Mouse (Mus musculus) heart, embryonic 10.5 days (tissue): ENCODE measurements around the gene Emc9. TPM values are rescaled to one million over a fixed set of nuclear protein-coding genes. Genes with fewer than 3 reads are reported as not detected.
A peak's percentile ranks its signal among the peaks of the same experiment; 100 is the strongest.

Experiments used
- DNase-seq: peaks from one replicate; pipeline ENCODE4 v3.0.0-alpha.2; 2017; ENCODE audit warnings: low spot score
- H3K27ac ChIP-seq: fragments of 300-500 bp; sonication (generic); 2 replicates; pipeline ENCODE4 v1.5.1; 2016; ENCODE audit warnings: mild to moderate bottlenecking
- H3K27me3 ChIP-seq: fragments of 300-500 bp; sonication (generic); 2 replicates; pipeline ENCODE4 v1.6.1; 2016; ENCODE audit warnings: mild to moderate bottlenecking; ENCODE audit not compliant: poor library complexity, insufficient read depth, severe bottlenecking
- H3K36me3 ChIP-seq: fragments of 300-500 bp; sonication (generic); 2 replicates; pipeline ENCODE4 v1.6.1; 2016; ENCODE audit warnings: mild to moderate bottlenecking, moderate library complexity
- H3K4me1 ChIP-seq: fragments of 300-500 bp; sonication (generic); 2 replicates; pipeline ENCODE4 v1.6.1; 2016; ENCODE audit warnings: mild to moderate bottlenecking
- H3K4me3 ChIP-seq: fragments of 300-500 bp; sonication (generic); 2 replicates; pipeline ENCODE4 v1.5.1; 2016; ENCODE audit warnings: mild to moderate bottlenecking, moderate library complexity
- H3K9me3 ChIP-seq: fragments of 300-500 bp; sonication (generic); 2 replicates; pipeline ENCODE4 v1.6.1; 2016; ENCODE audit warnings: mild to moderate bottlenecking, moderate library complexity
- WGBS: fragments of 180-500 bp; shearing (Covaris S2); methylation state at CpG from one replicate; pipeline ENCODE4 v1.1.7; 2016; 5-methylcytosine and 5-hydroxymethylcytosine counted together
- polyA plus RNA-seq: library from polyadenylated mRNA; unstranded; fragments of >200 nt; fragmentation: Nextera tagmentation; extraction: Ambion mirVana; gene quantifications from 2 replicates; pipeline ENCODE4 v1.2.1, GENCODE M21; 2016

The Emc9 gene
- polyA plus RNA-seq, 1 experiment from 2014 or later: 17.1 TPM

GRCm38 (mm10) chr14:55585566-55585960 lies 461 bp upstream of the Emc9 start:
- H3K9me3 ChIP-seq: no peaks in the 10 kb centered on the region
- peak overlapping the region; percentile 88 for H3K27ac ChIP-seq
- peaks cover 28% of the 10 kb centered on the region for H3K4me1 ChIP-seq
- no peaks in the 10 kb centered on the region for H3K27me3 ChIP-seq
- H3K4me3 ChIP-seq: peak overlapping the region; percentile 77; the same call in 1 of the 2 replicates
- 43% methylated on average over 6 of the region's 6 CpGs for WGBS
- H3K36me3 ChIP-seq: peaks cover 30% of the 10 kb centered on the region
- DNase-seq: no peak

- Histone ChIP-seq H3K27ac (peak overlapping the region; percentile 88), H3K27me3 (no peaks in the 10 kb centered on the region), H3K36me3 (peaks cover 41% of the 10 kb centered on the region)
Measured at GRCm38 (mm10) chr14:55584303-55584701, 800 bp downstream of the Emc9 start.

GRCm38 (mm10) chr14:55581981-55582681 lies 3.0 kb downstream of the Emc9 start:
- Histone ChIP-seq H3K4me1 (peaks cover 40% of the 10 kb centered on the region), H3K27ac (no peak overlapping the region), H3K4me3 (no peak overlapping the region), H3K27me3 (no peaks in the 10 kb centered on the region), H3K36me3 (peaks cover 31% of the 10 kb centered on the region), H3K9me3 (no peaks in the 10 kb centered on the region)
- whole genome bisulfite sequencing: 74% methylated on average over 9 of the region's 9 CpGs
- DNase-seq: peak; percentile 66

More at GRCm38 (mm10) chr14:55584303-55584701, 800 bp downstream of the Emc9 start:
- H3K9me3 ChIP-seq: no peaks in the 10 kb centered on the region
- peak; percentile 70 for DNase-seq
- peaks cover 27% of the 10 kb centered on the region for H3K4me1 ChIP-seq
- 36% methylated on average over 5 of the region's 5 CpGs for WGBS
- H3K4me3 ChIP-seq: peak overlapping the region; percentile 77

- no peaks in the 10 kb centered on the region for H3K27me3 ChIP-seq
- H3K27ac ChIP-seq: no peak overlapping the region
- 92% methylated on average over 16 of the region's 16 CpGs for WGBS
- DNase-seq: no peak
- H3K4me1 ChIP-seq: peaks cover 42% of the 10 kb centered on the region
- H3K36me3 ChIP-seq: peaks cover 28% of the 10 kb centered on the region
- no peak overlapping the region for H3K4me3 ChIP-seq
- H3K9me3 ChIP-seq: no peaks in the 10 kb centered on the region
Measured at GRCm38 (mm10) chr14:55580731-55581130, 4.4 kb downstream of the Emc9 start.

GRCm38 (mm10) chr14:55579511-55580496 lies 5.3 kb downstream of the Emc9 start:
- Histone ChIP-seq H3K36me3 (peaks cover 28% of the 10 kb centered on the region), H3K9me3 (no peaks in the 10 kb centered on the region), H3K4me3 (0 out of 2 replicates have a peak overlapping the region, but pooled peaks have one; percentile 8), H3K4me1 (peaks cover 43% of the 10 kb centered on the region), H3K27ac (no peak overlapping the region), H3K27me3 (no peaks in the 10 kb centered on the region)
- WGBS: 83% methylated on average over 23 of the region's 23 CpGs
- no peak for DNase-seq

- 32% methylated on average over 6 of the region's 6 CpGs for WGBS
- H3K27me3 ChIP-seq: no peaks in the 10 kb centered on the region
- H3K4me1 ChIP-seq: peaks cover 44% of the 10 kb centered on the region
- peak overlapping the region; percentile 94 for H3K27ac ChIP-seq
- no peak for DNase-seq
- no peaks in the 10 kb centered on the region for H3K9me3 ChIP-seq
- H3K36me3 ChIP-seq: peaks cover 28% of the 10 kb centered on the region
- H3K4me3 ChIP-seq: peak overlapping the region; percentile 84
Measured at GRCm38 (mm10) chr14:55578668-55579269, 6.3 kb downstream of the Emc9 start.

GRCm38 (mm10) chr14:55577871-55578667 lies 7.0 kb downstream of the Emc9 start, which contains the start of gene Psme1:
Gene Psme1, plus strand, starts transcription at chr14:55578123.
- H3K36me3 ChIP-seq: peaks cover 28% of the 10 kb centered on the region
- peak; percentile 93 for DNase-seq
- H3K27ac ChIP-seq: peak within 1 kb of the TSS; percentile 94
- peak within 1 kb of the TSS; percentile 84 for H3K4me3 ChIP-seq
- no peaks in the 10 kb centered on the region for H3K27me3 ChIP-seq
- H3K9me3 ChIP-seq: no peaks in the 10 kb centered on the region
- WGBS: under 1% methylated on average over 31 of the region's 32 CpGs
- H3K4me1 ChIP-seq: peaks cover 44% of the 10 kb centered on the region

- no peak for DNase-seq
- H3K36me3 ChIP-seq: peaks cover 19% of the 10 kb centered on the region
Measured at GRCm38 (mm10) chr14:55576376-55576775, 8.7 kb downstream of the Emc9 start.

GRCm38 (mm10) chr14:55575711-55576110 lies 9.4 kb downstream of the Emc9 start:
- WGBS: 46% methylated on average over 13 of the region's 13 CpGs

More at GRCm38 (mm10) chr14:55576376-55576775, 8.7 kb downstream of the Emc9 start:
- H3K4me1 ChIP-seq: peaks cover 44% of the 10 kb centered on the region
- H3K27ac ChIP-seq: peak overlapping the region; percentile 93
- 56% methylated on average over 16 of the region's 16 CpGs for WGBS
- no peaks in the 10 kb centered on the region for H3K27me3 ChIP-seq
- H3K4me3 ChIP-seq: peak overlapping the region; percentile 57
- no peaks in the 10 kb centered on the region for H3K9me3 ChIP-seq

GRCm38 (mm10) chr14:55575302-55575701 lies 9.8 kb downstream of the Emc9 start, which contains the start of gene Fitm1:
Gene Fitm1, plus strand, starts transcription at chr14:55575617.
- DNase-seq: peak; percentile 85
- H3K9me3 ChIP-seq: no peaks in the 10 kb centered on the region
- peak within 1 kb of the TSS; percentile 93 for H3K27ac ChIP-seq
- no peaks in the 10 kb centered on the region for H3K27me3 ChIP-seq
- H3K4me3 ChIP-seq: peak within 1 kb of the TSS; percentile 57
- peaks cover 47% of the 10 kb centered on the region for H3K4me1 ChIP-seq
- 35% methylated on average over 8 of the region's 8 CpGs for WGBS
- peaks cover 8% of the 10 kb centered on the region for H3K36me3 ChIP-seq

More at GRCm38 (mm10) chr14:55575711-55576110, 9.4 kb downstream of the Emc9 start:
- H3K27me3 ChIP-seq: no peaks in the 10 kb centered on the region
- peak overlapping the region; percentile 93 for H3K27ac ChIP-seq
- no peak for DNase-seq
- peak overlapping the region; percentile 57 for H3K4me3 ChIP-seq
- peaks cover 46% of the 10 kb centered on the region for H3K4me1 ChIP-seq
- H3K9me3 ChIP-seq: no peaks in the 10 kb centered on the region
- H3K36me3 ChIP-seq: peaks cover 12% of the 10 kb centered on the region

GRCm38 (mm10) chr14:55571760-55572159 lies 13.3 kb downstream of the Emc9 start:
- peaks cover 35% of the 10 kb centered on the region for H3K36me3 ChIP-seq
- no peak for DNase-seq
- H3K27ac ChIP-seq: no peak overlapping the region
- H3K4me1 ChIP-seq: peaks cover 26% of the 10 kb centered on the region
- no peaks in the 10 kb centered on the region for H3K27me3 ChIP-seq
- no peaks in the 10 kb centered on the region for H3K9me3 ChIP-seq
- no peak overlapping the region for H3K4me3 ChIP-seq

GRCm38 (mm10) chr14:55570588-55570987 lies 14.5 kb downstream of the Emc9 start:
- no peaks in the 10 kb centered on the region for H3K9me3 ChIP-seq
- peaks cover 17% of the 10 kb centered on the region for H3K4me1 ChIP-seq
- no peaks in the 10 kb centered on the region for H3K27me3 ChIP-seq
- 85% methylated on average over 2 of the region's 2 CpGs for WGBS
- no peak overlapping the region for H3K4me3 ChIP-seq
- H3K36me3 ChIP-seq: peaks cover 47% of the 10 kb centered on the region
- H3K27ac ChIP-seq: no peak overlapping the region
- no peak for DNase-seq
